Mouse (Mus musculus) cerebellum, adult 11-12 months (tissue): Measurements from ENCODE around the gene Slc8a2.

ENCODE experiments used
- DNase-seq: peaks from one replicate; pipeline ENCODE4 v3.0.0; 2022

The Slc8a2 gene

GRCm38 (mm10) chr7:16172586-16173140 lies 43.0 kb downstream of the Slc8a2 start:
- peak; percentile 49 for DNase-seq

GRCm38 (mm10) chr7:16173146-16173545 lies 43.5 kb downstream of the Slc8a2 start:
- DNase-seq: no peak

- DNase-seq: peak; percentile 68
Measured at GRCm38 (mm10) chr7:16174597-16175541, 45.2 kb downstream of the Slc8a2 start, which contains the start of gene Meis3. TSS of gene Meis3 (plus strand) at chr7:16175090.

GRCm38 (mm10) chr7:16175542-16175931 lies 45.9 kb downstream of the Slc8a2 start:
- DNase-seq: peak; percentile 33

GRCm38 (mm10) chr7:16178114-16178513 lies 48.5 kb downstream of the Slc8a2 start:
- no peak for DNase-seq

- DNase-seq: no peak
Measured at GRCm38 (mm10) chr7:16183663-16184062, 54.0 kb downstream of the Slc8a2 start.

GRCm38 (mm10) chr7:16187494-16187893 lies 57.9 kb downstream of the Slc8a2 start:
- DNase-seq: no peak

GRCm38 (mm10) chr7:16192315-16192714 lies 62.7 kb downstream of the Slc8a2 start:
- peak; percentile 63 for DNase-seq

GRCm38 (mm10) chr7:16193702-16194101 lies 64.1 kb downstream of the Slc8a2 start:
- no peak for DNase-seq

GRCm38 (mm10) chr7:16196616-16197015 lies 67.0 kb downstream of the Slc8a2 start:
- no peak for DNase-seq

GRCm38 (mm10) chr7:16197166-16197565 lies 67.5 kb downstream of the Slc8a2 start:
- DNase-seq: no peak

- no peak for DNase-seq
Measured at GRCm38 (mm10) chr7:16198540-16198939, 68.9 kb downstream of the Slc8a2 start.

- DNase-seq: no peak
Measured at GRCm38 (mm10) chr7:16201136-16201535, 71.5 kb downstream of the Slc8a2 start.

GRCm38 (mm10) chr7:16202756-16203504 lies 73.3 kb downstream of the Slc8a2 start:
- no peak for DNase-seq

- no peak for DNase-seq
Measured at GRCm38 (mm10) chr7:16203505-16203903, 73.9 kb downstream of the Slc8a2 start.

- DNase-seq: no peak
Measured at GRCm38 (mm10) chr7:16204791-16205190, 75.2 kb downstream of the Slc8a2 start.

GRCm38 (mm10) chr7:16207076-16207475 lies 77.5 kb downstream of the Slc8a2 start:
- DNase-seq: no peak

GRCm38 (mm10) chr7:16207496-16207895 lies 77.9 kb downstream of the Slc8a2 start:
- no peak for DNase-seq

GRCm38 (mm10) chr7:16208781-16209665 lies 79.4 kb downstream of the Slc8a2 start:
- no peak for DNase-seq
